Mouse (Mus musculus) ovary, postnatal 36 days (tissue): ENCODE data around the gene Crlf3.
A peak's percentile ranks its signal among the peaks of the same experiment; 100 is the strongest.

Source experiments
- DNase-seq: peaks from one replicate; pipeline ENCODE4 v3.0.0; 2022; ENCODE audit warnings: low spot score, mixed read lengths

Crlf3 gene

DNA sequence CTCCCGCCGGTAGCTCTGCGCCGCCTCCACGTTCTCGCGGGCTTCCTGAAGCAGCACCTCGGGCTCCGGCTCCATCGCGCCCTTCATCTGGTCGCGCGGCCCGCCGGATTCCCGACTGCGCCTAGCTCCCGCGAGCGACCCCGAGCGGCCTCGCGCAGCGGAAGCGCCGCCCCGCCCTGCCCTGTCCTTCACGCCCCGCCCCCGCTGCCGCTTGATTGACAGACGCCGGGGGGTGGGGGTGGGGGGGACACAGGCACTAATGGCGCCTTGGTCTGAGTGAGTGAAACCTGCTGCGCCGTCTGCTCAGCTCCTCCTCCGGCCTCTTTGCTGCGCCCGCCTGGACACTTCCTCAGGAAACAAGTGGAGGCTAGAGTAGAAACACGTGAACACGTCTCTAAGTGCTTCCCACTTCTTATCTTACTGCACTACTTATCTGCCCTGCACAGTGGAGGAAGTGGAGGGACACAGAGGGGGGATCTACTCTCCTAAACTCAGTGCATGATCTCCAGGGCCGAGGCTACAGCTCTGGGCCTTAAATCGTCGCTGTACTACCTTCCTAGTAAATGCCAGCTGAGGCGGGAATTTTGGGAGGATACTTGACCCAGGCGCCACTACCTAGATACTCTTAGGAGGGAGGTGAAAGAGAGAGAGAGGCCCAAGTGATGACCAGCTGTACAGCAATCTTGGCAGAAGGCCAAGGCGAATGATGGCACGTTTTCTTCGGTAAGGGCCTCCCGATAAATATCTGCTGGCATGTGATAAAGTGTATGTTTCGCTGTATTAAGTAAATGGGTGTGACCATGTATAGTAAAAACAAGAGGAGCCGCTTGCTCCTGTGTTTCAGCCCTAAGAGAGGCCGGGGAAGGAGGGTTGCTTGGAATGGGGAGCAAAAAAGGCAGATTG, at the start of gene Crlf3:
TSS of gene Crlf3 (minus strand) at position 166 of the 903 bp plus-strand sequence.
- DNase-seq = peak; percentile 96

DNA sequence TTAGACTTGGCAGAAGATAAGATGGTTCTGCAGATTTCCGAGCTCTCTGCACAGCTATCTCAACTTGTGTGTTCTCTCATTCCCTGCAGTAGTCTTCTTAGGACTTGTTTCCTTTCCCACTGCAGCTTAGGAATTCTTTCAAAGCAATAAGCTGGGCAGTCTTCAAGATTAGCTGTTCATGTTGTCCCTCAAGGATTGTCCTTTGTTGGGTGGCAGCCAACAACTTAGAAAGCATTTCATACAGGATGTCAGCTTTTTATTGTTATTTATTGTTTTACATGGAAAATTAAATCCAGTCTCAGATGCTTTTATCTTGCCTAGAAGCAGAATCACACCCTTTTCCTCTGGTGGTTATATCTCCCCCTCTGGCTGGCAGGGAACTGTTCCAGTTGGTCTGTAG, 35.6 kb upstream of the Crlf3 start:
- DNase-seq = no peak

DNA sequence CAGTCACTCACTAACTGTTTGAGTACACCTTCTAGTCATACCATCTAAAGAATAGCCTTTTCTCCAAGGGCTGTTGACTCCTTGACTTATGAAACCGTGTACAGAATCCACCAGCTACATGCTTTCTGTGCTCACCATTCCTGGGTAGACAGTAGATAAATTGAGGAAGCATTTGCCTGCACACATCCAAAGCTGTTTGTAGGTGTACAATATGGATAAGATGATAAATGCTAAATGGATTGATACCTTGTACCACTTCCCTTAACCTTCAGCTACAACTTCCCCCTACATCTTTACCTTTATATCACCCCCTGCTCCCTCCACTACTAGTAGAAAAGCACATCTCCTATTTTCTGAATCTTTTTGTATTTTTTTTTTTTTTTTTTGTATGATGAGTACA, 23.6 kb upstream of the Crlf3 start:
- no peak for DNase-seq

DNA sequence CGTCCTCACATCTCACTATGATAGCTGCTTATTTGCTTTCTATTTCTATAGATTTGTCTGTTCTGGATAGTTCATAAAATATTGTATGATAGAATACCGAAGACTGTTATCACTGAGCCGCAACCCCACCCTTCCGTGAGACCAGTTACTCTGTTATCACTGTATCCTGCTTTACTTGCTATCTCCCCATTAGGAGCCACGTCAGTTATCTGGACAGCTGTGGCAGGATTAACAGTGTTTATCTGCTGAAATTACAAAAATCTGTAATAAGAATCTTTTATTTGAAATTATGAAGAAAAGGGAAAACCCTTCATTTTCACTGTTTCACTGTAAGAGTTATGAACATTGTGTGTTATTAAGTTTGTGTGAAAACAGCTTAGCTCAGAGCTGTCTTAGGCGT, 20.5 kb upstream of the Crlf3 start:
- DNase-seq = no peak

DNA sequence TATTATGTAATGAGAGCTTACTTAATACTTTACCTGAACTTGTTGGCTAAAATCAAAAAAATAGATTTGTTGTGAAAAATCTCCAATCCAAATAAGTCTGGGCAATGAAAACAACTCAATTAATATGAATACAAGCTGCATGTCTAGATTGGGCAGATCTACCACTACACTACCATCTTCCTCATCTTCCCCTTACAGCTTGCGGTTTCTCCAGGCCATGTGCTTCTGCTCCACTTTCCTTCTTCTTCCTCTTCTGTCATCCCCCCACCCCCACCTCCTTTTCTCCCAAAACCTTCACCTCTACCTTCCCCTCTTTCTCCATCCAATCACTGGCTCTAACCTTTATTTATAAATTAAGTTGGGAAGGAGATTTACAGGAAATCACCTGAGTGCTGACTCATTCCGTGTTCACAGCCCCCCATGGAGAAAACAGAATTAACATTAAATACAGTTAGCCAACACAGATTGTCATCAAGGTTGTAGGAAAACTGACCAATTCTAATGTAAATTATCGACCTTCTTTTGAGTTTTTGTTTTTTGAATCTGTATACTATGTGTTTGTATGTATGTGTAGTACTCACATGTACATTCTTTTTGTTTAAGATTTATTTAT, 17.8 kb upstream of the Crlf3 start:
- DNase-seq = no peak

DNA sequence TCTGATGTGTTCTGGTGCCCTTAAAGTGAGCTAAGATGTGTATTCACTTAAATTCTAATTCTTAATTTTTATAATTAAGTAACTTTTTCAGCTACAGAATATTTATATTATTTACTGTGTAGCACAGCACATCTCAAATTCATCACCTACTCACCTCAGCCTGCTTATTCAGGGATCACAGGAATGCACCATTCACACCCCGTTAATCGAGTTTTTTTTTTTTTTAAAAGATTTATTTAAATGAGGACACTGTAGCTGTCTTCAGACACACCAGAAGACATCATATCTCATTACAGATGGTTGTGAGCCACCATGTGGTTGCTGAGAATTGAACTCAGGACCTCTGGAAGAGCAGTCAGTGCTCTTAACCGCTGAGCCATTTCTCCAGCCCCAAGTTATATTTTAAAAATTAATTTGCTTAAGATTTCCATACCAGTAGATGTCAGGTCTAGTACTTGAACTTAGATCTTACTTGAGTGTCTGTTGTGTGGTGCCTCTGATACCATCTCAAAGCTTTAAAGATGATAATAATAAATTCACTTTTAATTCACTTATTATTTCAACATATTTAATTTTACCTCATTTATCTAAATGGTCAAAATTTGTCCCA, 9.9 kb upstream of the Crlf3 start:
- no peak for DNase-seq

DNA sequence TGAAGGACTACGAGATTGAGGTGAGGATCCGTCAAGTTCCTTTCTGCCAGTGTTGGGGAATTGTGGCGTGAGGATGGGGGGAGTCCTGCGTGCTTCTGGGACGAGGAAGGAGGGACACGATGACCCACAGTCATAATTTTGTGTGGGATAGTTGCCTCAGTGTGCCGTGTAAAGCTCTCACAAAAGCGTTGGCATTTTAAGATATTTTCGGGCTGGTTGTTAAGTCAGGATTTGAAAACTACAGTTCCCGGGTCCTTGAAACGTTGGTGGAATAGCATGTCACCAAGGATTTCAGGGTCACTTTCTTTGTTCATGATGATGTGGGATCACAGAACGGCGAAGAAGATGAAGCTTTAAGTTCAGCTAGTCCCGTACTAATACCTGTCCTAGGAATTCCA, 9.0 kb upstream of the Crlf3 start:
- DNase-seq = no peak

DNA sequence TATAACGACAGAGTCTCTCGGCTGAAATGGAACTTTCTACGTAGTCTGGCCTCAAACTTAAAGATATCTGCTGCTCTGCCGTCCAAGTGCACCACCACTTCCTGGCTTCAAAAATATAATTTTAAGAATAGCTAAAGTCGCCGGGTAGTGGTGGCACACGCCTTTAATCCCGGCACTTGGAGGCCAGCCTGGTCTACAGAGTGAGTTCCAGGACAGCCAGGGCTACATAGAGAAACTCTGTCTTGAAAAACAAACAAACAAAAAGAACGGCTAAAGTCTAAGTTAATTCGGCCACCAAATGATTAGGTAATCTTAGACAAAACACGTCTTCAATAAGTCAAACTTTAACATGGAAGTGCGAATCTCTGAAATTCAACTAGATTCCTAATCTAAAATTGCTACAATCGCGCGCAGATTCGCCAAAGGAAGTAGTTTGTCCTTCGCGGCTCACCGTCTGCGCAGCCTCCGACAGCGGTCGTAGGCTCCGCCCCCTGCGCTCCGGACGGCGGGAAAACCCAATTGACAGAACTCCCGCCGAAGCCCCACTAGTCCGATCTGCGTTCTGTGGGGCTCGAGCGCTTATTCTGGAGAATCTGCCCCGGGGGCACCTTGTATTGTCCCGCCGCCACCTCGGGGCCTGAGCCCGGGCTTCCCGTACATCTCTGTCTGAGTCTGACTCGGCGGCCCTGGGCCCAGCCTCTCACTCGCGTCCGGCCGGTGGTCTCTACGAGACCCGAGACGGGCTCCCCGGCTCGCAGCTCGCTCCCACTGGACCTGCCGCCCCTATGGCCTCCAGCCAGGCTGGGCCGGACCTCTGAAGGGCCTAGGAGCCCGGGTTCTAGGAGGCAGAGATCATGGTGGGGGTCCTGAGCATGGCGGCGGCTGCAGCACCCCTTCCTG, 8.4 kb upstream of the Crlf3 start, which contains the start of gene Atad5:
TSS of gene Atad5 (plus strand) at position 484 of the 900 bp plus-strand sequence.
- peak; percentile 88 for DNase-seq

DNA sequence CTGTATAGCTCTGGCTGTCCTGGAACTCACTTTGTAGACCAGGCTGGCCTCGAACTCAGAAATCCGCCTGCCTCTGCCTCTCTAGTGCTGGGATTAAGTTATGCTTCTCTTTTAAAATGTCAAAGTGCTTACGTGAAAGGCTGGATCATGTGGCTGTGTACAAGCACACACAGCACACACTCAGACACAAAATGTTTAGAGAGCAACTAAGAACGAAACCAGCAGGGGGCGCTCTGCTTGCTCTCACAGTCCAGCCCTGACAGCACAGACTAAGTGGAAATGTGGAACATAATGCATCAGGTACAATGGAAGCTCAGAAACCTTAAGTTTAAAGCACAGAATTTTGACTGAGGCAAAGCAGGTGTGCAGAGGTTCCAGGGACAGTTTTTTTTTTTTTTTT, 6.1 kb upstream of the Crlf3 start:
- DNase-seq = peak; percentile 71

DNA sequence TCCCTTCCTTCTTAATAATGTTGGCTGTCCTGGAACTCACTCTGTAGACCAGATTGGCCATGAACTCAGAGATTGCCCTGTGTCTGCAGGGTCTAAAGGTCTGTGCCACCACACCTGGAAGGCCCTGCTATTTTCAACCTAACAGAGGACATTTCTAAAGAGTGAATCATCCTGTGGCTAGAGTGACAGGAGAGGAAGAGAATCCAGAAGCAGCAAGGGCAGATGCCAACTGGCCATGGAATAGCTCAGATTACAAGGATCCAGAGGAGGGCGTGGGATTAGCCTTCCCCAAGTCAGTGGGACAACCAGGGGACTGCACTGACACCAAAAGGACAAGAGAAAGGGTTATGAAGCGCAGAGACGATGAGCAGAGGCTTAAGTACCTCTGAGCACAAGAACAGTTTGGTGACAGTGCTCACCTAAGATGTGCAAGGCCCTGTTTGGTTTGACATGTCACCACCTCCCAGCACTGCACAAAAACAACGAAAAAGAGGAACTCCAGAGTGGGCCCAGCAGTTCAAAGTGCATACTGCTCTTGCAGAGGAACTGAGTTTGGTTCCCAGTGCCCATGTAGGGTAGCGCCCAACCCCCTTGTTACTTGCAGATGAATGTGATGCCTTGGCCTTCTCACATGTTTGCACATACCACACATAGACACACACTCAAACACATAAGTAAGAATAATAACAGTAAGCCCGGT, 4.7 kb upstream of the Crlf3 start:
- DNase-seq = no peak

DNA sequence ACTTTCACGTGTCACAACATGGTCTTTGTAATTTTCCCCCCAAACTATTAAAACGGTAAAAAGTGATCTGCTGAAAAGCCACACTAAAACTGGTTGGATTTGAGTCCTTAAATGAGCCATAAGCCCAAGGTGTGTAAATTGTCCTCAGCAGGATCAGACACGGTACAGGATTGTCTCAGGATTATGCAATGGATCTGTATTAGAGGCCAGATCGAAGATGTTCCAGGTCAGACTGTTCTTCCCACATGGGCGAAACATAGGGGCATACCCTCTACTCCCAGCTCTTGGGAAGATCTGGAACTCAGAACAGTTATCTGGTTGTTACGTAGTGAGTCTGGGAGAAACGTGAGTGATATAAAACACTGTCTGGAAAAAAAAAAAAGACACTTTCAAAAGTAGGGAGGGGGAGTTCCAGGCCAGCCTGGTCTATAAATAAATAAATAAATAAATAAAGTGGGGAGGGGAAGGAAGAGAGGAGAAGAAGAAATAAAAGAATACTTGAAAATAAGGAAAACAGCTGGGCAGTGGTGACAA, 1.1 kb upstream of the Crlf3 start:
- DNase-seq = no peak

DNA sequence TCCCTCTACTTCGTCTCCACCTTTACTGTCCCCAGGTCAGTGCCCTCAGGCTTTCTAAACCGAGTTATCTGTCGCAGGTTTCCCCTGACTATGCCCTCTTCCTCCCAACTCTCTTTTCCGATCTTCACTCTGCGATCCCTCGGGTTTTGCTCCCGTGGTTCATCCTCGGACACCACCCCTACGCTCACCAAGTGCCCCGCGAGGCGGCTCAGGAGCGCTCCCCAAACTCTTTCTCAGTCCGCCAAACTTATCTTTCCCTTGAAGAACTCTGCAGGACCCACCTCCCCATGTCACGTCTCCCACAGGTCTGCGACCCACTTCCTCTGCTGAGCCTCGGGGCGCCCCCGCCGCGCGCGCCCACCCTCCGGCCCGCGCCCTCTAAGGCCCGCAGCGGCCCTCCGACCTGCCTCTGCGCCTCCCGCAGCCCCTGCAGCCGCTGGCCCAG, 388 bp downstream of the Crlf3 start:
- no peak for DNase-seq

DNA sequence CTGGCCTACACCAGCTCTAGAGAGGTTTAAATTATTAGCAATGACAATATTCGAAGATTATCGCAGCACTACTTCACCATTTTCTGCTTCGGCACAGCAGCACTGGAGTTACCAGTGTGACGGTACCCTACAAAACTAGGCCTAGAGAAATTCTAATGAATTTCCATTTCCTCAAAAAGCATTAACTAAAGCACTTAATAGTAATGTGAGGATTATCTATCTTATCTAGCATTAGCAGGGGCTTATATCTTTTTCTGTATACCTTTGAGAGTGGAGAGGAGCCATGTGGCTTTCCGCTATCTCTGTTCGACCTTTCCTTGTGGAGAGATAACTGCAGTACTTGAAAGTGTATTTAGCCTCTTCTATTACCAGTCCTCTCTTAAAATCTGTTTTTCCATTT, 1.0 kb downstream of the Crlf3 start:
- no peak for DNase-seq

DNA sequence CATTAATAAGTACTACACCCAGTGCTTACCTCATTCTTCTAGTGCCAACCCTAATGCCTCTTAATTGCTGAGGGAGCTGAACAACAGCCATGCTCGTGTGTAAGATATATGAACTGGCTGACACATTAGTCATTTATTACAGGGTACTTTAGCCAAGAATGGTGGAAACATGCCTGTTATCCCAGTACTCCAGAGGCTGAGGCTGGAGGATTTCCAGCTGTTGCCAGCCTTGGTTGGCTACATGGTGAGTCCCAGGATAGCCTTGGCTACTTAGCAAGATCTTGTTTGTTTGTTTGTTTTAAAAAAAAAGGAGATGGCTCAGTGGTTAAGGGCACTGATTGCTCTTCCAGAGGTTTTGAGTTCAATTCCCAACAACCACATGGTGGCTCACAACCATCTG, 2.0 kb downstream of the Crlf3 start:
- no peak for DNase-seq

DNA sequence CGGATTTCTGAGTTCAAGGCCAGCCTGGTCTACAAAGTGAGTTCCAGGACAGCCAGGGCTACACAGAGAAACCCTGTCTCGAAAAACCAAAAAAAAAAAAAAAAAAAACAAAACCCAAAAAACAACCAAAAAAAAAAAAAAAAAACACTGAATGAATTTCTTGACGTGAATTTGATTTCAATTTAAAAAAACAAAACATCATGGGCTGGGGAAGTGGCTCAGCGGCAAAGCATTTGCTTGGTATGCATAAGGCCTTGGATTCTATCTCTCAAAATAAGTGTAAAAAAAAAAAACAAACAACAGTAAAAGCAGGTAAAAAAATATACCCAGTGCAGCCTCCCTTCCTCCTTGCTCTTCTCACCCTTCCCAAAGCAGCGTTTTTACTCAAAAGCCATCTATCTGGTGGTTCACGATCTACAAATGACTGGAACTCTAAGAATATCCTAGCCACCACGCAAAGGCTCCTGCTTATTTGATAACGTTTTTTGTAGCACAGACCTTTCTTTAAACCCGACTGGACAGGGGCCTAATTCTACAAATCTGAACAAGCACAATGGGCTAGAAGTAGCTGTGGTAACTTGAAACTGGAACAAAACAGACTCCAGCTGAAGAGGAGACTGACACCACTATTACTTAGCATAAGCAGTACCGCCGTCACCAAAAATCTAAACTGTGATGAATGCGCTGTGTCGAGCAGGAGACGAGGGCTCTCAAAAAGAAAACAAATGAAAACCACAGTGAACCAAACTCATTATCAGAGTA, 2.8 kb downstream of the Crlf3 start:
- DNase-seq = no peak

DNA sequence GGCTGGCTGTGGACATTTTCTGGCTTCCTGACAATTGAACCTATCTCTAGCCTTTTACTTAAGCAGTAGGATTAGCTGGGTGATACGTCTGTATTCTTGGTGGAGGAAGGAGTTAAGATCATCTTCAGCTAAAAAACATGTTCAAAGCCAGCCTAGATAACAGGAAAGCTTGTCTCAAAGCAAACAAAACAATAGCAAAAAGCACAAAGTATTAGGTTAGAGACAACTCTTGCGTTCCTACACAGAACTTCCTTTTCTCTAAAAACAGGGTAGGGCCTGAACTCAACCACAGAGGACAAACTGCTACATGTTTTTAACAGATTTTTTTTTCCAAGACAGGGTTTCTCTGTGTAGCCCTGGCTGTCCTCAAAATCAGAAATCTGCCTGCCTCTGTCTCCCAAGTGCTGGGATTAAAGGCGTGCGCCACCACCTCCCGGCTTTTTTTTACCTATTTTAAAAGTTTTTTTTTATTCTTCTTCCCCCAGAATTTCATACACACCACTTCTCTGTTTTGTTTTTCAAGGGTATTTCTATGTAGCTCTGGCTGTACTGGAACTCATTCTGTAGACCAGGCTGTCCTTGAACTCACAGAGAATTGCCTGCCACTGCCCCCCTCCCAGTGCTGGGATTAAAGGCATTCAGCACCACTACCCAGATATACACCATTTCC, 5.0 kb downstream of the Crlf3 start:
- DNase-seq = no peak

DNA sequence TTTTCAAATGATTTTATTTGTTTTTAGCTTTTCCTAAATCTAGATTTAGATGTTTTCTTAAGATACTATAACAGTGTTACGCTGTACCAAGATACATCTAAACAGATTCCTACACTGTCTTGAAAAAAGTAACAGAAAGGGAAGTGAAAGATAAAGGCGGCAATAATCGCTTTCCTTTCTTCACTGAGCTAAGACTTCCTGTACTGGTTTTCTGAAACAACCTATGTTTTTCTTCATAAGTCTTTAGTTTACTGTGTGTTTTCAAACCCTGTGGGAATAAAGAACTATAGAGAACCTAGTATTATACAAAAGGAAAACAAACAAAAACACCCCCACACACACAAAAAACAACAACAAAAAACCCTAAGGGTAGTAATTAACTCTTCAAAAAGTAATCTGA, 8.4 kb downstream of the Crlf3 start:
- DNase-seq = no peak

DNA sequence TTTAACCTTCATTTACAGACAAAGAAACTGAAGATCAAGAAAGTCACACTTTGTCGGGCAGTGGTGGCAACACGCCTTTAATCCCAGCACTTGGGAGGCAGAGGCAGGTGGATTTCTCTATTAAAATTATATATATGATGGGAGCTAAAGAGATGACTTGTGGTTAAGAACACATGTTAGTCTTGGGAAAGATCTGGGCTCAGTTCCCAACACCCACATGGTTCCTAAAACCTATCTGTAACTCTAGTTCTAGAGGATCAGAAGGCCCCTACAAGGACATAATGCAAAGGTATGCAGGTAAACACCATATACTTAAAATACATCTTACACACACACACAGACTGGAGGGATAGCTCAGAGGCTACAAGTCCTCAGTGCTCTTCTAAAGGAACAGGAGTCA, 9.8 kb downstream of the Crlf3 start:
- no peak for DNase-seq

DNA sequence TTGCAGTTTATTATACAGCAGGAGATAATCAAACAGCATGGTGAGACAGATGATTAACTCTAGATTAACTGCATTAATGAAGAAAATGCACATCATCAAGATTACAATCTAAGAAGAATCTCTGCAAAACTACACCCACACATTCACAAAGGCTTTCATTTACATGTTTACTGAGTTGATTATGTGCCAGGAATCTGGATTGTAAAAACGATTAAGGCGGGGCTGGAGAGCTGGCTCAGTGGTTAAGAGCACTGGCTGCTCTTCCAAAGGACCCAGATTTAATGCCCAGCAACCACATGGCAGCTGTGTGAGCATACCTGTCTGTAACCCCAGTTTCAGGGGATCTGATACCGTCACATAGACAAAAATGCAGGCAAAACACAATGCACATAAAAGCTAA, 11.0 kb downstream of the Crlf3 start:
- DNase-seq = no peak

DNA sequence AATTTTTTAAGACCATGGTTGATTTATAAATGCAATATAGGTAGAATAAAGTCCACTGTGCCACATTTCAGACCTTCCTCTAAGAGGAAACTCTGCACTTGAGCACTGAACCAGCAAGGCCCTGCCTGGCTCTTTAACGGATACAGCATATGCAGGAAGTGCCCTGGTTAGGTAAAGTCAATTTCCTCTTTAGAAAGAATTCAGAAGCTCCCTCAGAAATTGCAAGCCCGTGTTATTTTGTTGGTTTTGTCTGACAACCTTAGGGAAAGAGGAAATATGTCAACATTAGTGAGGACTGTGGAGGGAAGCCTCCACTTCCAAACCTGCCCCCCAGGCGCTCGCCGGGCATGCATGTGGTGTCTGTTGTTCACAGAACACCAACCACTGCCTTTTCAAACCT, 13.2 kb downstream of the Crlf3 start:
- DNase-seq = no peak
